Mouse (Mus musculus): Measurements from ENCODE around the gene Sf1.

DNA sequence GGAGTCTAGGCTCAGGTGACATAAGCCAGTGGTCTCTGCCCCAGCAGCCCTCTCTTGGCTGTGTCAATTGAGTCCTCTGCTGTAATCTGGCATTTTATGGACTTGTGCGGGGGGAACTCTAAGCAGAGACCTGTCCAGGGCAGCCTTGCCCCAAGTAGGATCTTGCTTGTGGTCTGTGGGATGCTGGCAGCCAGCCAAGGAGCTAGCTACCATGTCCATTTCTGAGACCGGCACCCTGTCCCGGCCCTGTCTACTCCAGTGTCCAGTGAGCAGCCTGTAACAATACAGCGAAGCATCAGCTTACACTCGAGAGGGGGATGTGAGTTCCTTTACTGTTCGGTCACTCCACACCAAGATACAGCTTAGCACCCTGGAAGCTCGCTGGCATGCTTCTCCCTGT, 9.5 kb upstream of the Sf1 start:
- TF ChIP-seq CTCF (IDR thresholded peaks at IDR 0.05; ENCODE audit: low read depth) (no peak), EP300 (IDR thresholded peaks at IDR 0.05; ENCODE audit: low read depth) (no peak)

Measured in heart, postnatal 0 days (tissue).